Comparison of ENCODE assay signal across 8 mouse cellular contexts in genomic region chr3:45375761-45376500, GRCm38 (mm10). TPM values are rescaled to one million over a fixed set of nuclear protein-coding genes. Genes with fewer than 3 reads are reported as not detected.
DNase-seq lines count a peak whose midpoint lies in the region; ATAC-seq lines count a peak whose summit lies in the region.

No protein-coding gene starts in this region.

- H3K27me3 ChIP-seq in forebrain, embryonic 10.5 days (ENCODE audit: poor library complexity, severe bottlenecking), result peaks cover 31% of the 10 kb centered on the region
- peaks cover 31% of the 10 kb centered on the region for H3K27me3 ChIP-seq in heart, embryonic 16.5 days (ENCODE audit: control insufficient read depth, insufficient read depth, low read length)
- peaks cover 67% of the 10 kb centered on the region for H3K27me3 ChIP-seq in liver, embryonic 12.5 days (replicated peaks)
- H3K27me3 ChIP-seq in neural tube, embryonic 12.5 days (replicated peaks), result peaks cover 11% of the 10 kb centered on the region; the same call in 1 of the 2 replicates

- peak overlapping the region; percentile 89 for H3K27ac ChIP-seq in forebrain, embryonic 10.5 days
- no peak overlapping the region for H3K27ac ChIP-seq in heart, embryonic 16.5 days (ENCODE audit: low read length)
- H3K27ac ChIP-seq in liver, embryonic 12.5 days, result no peak overlapping the region
- H3K27ac ChIP-seq in neural tube, embryonic 12.5 days, result no peak overlapping the region; the same call in 1 of the 2 replicates

- H3K9ac ChIP-seq in heart, embryonic 16.5 days (ENCODE audit: low read length), result peak overlapping the region; percentile 50
- no peak overlapping the region for H3K9ac ChIP-seq in liver, embryonic 12.5 days
- peak overlapping the region; percentile 58 for H3K9ac ChIP-seq in neural tube, embryonic 12.5 days

- H3K4me1 ChIP-seq in forebrain, embryonic 10.5 days, result peaks cover 29% of the 10 kb centered on the region
- peaks cover 23% of the 10 kb centered on the region for H3K4me1 ChIP-seq in heart, embryonic 16.5 days (ENCODE audit: control insufficient read depth, insufficient read depth, low read length)
- H3K4me1 ChIP-seq in liver, embryonic 12.5 days, result peaks cover 6% of the 10 kb centered on the region; the same call in 1 of the 2 replicates
- H3K4me1 ChIP-seq in neural tube, embryonic 12.5 days, result peaks cover 6% of the 10 kb centered on the region; the same call in 1 of the 2 replicates

- DNase-seq in thymus, postnatal 4 days, result peak; percentile 34
- no peak for DNase-seq in thymus, postnatal 25 days
- DNase-seq in forebrain, embryonic 10.5 days (ENCODE audit: extremely low spot score, low spot score), result peak; percentile 83
- DNase-seq in kidney, postnatal 25 days, result peak; percentile 51 to 67
- DNase-seq in urinary bladder, postnatal 4 days (ENCODE audit: low spot score in 2 of 2), result peak; percentile 57 to 69

- H3K36me3 ChIP-seq in forebrain, embryonic 10.5 days (replicated peaks), result no peaks in the 10 kb centered on the region
- no peaks in the 10 kb centered on the region for H3K36me3 ChIP-seq in heart, embryonic 16.5 days (ENCODE audit: control insufficient read depth, insufficient read depth)
- H3K36me3 ChIP-seq in liver, embryonic 12.5 days, result no peaks in the 10 kb centered on the region
- H3K36me3 ChIP-seq in neural tube, embryonic 12.5 days, result no peaks in the 10 kb centered on the region

- under 1% methylated on average over 27 of the region's 27 CpGs for WGBS in forebrain, embryonic 10.5 days
- WGBS in heart, embryonic 16.5 days, result under 1% methylated on average over 27 of the region's 27 CpGs
- WGBS in liver, embryonic 12.5 days (ENCODE audit: insufficient replicate concordance), result 1% methylated on average over 27 of the region's 27 CpGs
- WGBS in neural tube, embryonic 12.5 days, result under 1% methylated on average over 27 of the region's 27 CpGs

- H3K9me3 ChIP-seq in forebrain, embryonic 10.5 days, result no peaks in the 10 kb centered on the region
- no peaks in the 10 kb centered on the region for H3K9me3 ChIP-seq in heart, embryonic 16.5 days (replicated peaks; ENCODE audit: control insufficient read depth, low read length)
- no peaks in the 10 kb centered on the region for H3K9me3 ChIP-seq in liver, embryonic 12.5 days (replicated peaks)
- H3K9me3 ChIP-seq in neural tube, embryonic 12.5 days, result no peaks in the 10 kb centered on the region

- H3K4me3 ChIP-seq in forebrain, embryonic 10.5 days, result peak overlapping the region; percentile 68
- peak overlapping the region; percentile 66 for H3K4me3 ChIP-seq in heart, embryonic 16.5 days (ENCODE audit: low read length)
- H3K4me3 ChIP-seq in liver, embryonic 12.5 days, result peak overlapping the region; percentile 35
- H3K4me3 ChIP-seq in neural tube, embryonic 12.5 days, result peak overlapping the region; percentile 58

- 0 out of 2 replicates have a peak, but pooled peaks have one; percentile 30 for ATAC-seq in heart, embryonic 16.5 days (replicated peaks; ENCODE audit: extremely low read depth, insufficient read depth, low FRiP score)
- ATAC-seq in liver, embryonic 12.5 days, result no peak
- no peak for ATAC-seq in neural tube, embryonic 12.5 days (ENCODE audit: low FRiP score, low read depth)

- H3K4me2 ChIP-seq in heart, embryonic 16.5 days (ENCODE audit: low read depth, low read length), result peak overlapping the region; percentile 100
- peak overlapping the region; percentile 66 for H3K4me2 ChIP-seq in liver, embryonic 12.5 days
- peak overlapping the region; percentile 97 for H3K4me2 ChIP-seq in neural tube, embryonic 12.5 days (replicated peaks)

RNA-seq across cellular contexts. Expression of gene Pcdh10, which starts 2.3 kb away (rescaled TPM):
- polyA plus RNA-seq in forebrain, embryonic 10.5 days (2016; fragmentation: Nextera tagmentation; extraction: Ambion mirVana), result 2.1 and 2.2 TPM in 2 replicates
- 0.04 and 0.07 TPM in 2 replicates for polyA plus RNA-seq in heart, embryonic 16.5 days (2015; fragmentation: Nextera tagmentation; extraction: Ambion mirVana)
- 0.05 and 0.14 TPM in 2 replicates for polyA plus RNA-seq in liver, embryonic 12.5 days (2016; fragmentation: Nextera tagmentation; extraction: Ambion mirVana)
- polyA plus RNA-seq in neural tube, embryonic 12.5 days (2016; fragmentation: Nextera tagmentation; extraction: Ambion mirVana), result 5.8 and 9.1 TPM in 2 replicates
